Mouse (Mus musculus): Measurements from ENCODE around the gene E030018B13Rik. TPM values are rescaled to one million over a fixed set of nuclear protein-coding genes. Genes with fewer than 3 reads are reported as not detected.

Gene E030018B13Rik
- 0.22 TPM in 1 of 2 replicates, not detected in the other for polyA plus RNA-seq (2015; fragmentation: Nextera tagmentation; extraction: Ambion mirVana)

GRCm38 (mm10) chr7:63916268-63916907 lies at the start of gene E030018B13Rik:
TSS of gene E030018B13Rik (plus strand) at chr7:63916857.
- H3K4me3 ChIP-seq = no peak within 1 kb of the TSS
- ATAC-seq = no peak
- peaks cover 50% of the 10 kb centered on the region for H3K4me1 ChIP-seq
- no peaks in the 10 kb centered on the region for H3K27me3 ChIP-seq
- no peak within 1 kb of the TSS for H3K9ac ChIP-seq
- H3K27ac ChIP-seq = no peak within 1 kb of the TSS
- H3K36me3 ChIP-seq (ENCODE audit: poor library complexity, severe bottlenecking) = peaks cover 4% of the 10 kb centered on the region; the same call in 1 of the 2 replicates
- H3K4me2 ChIP-seq = no peak within 1 kb of the TSS
- WGBS = 91% methylated on average over 6 of the region's 6 CpGs
- H3K9me3 ChIP-seq (replicated peaks) = no peaks in the 10 kb centered on the region

- Histone ChIP-seq H3K27ac (no peak overlapping the region), H3K4me3 (no peak overlapping the region), H3K9me3 (replicated peaks) (no peaks in the 10 kb centered on the region), H3K4me1 (no peaks in the 10 kb centered on the region), H3K27me3 (no peaks in the 10 kb centered on the region), H3K9ac (no peak overlapping the region), H3K4me2 (no peak overlapping the region), H3K36me3 (ENCODE audit: poor library complexity, severe bottlenecking) (no peaks in the 10 kb centered on the region)
- 72% methylated on average over 6 of the region's 6 CpGs for WGBS
- no peak for ATAC-seq
These were observed 48.2 kb upstream of the E030018B13Rik start for GRCm38 (mm10) chr7:63868356-63868918.

GRCm38 (mm10) chr7:63871698-63872097 lies 45.0 kb upstream of the E030018B13Rik start:
- no peaks in the 10 kb centered on the region for H3K4me1 ChIP-seq

GRCm38 (mm10) chr7:63873880-63874279 lies 42.8 kb upstream of the E030018B13Rik start:
- H3K4me1 ChIP-seq = no peaks in the 10 kb centered on the region
- no peak overlapping the region for H3K9ac ChIP-seq
- H3K36me3 ChIP-seq (ENCODE audit: poor library complexity, severe bottlenecking) = no peaks in the 10 kb centered on the region
- no peak overlapping the region for H3K27ac ChIP-seq
- no peaks in the 10 kb centered on the region for H3K9me3 ChIP-seq (replicated peaks)
- H3K27me3 ChIP-seq = no peaks in the 10 kb centered on the region
- no peak overlapping the region for H3K4me2 ChIP-seq
- H3K4me3 ChIP-seq = no peak overlapping the region
- WGBS = 75% methylated on average over 12 of the region's 12 CpGs
- no peak for ATAC-seq

More at GRCm38 (mm10) chr7:63871698-63872097, 45.0 kb upstream of the E030018B13Rik start:
- Histone ChIP-seq H3K27me3 (no peaks in the 10 kb centered on the region), H3K4me2 (no peak overlapping the region), H3K27ac (no peak overlapping the region), H3K9ac (no peak overlapping the region), H3K4me3 (no peak overlapping the region), H3K36me3 (ENCODE audit: poor library complexity, severe bottlenecking) (no peaks in the 10 kb centered on the region), H3K9me3 (replicated peaks) (no peaks in the 10 kb centered on the region)
- ATAC-seq = no peak
- WGBS = 81% methylated on average over 6 of the region's 6 CpGs

GRCm38 (mm10) chr7:63875686-63876085 lies 41.0 kb upstream of the E030018B13Rik start:
- Histone ChIP-seq H3K4me2 (no peak overlapping the region), H3K27ac (no peak overlapping the region), H3K27me3 (no peaks in the 10 kb centered on the region), H3K4me1 (no peaks in the 10 kb centered on the region), H3K9me3 (replicated peaks) (no peaks in the 10 kb centered on the region), H3K9ac (no peak overlapping the region), H3K36me3 (ENCODE audit: poor library complexity, severe bottlenecking) (no peaks in the 10 kb centered on the region), H3K4me3 (no peak overlapping the region)
- no peak for ATAC-seq

- Histone ChIP-seq H3K27me3 (no peaks in the 10 kb centered on the region), H3K4me3 (no peak overlapping the region), H3K9ac (no peak overlapping the region), H3K4me1 (no peaks in the 10 kb centered on the region), H3K36me3 (ENCODE audit: poor library complexity, severe bottlenecking) (no peaks in the 10 kb centered on the region), H3K4me2 (no peak overlapping the region), H3K9me3 (replicated peaks) (no peaks in the 10 kb centered on the region), H3K27ac (no peak overlapping the region)
- 95% methylated on average over 2 of the region's 2 CpGs for WGBS
- no peak for ATAC-seq
These were observed 40.0 kb upstream of the E030018B13Rik start for GRCm38 (mm10) chr7:63876640-63877039.

GRCm38 (mm10) chr7:63877610-63878009 lies 39.0 kb upstream of the E030018B13Rik start:
- H3K9me3 ChIP-seq (replicated peaks) = no peaks in the 10 kb centered on the region
- no peak overlapping the region for H3K4me3 ChIP-seq
- no peak for ATAC-seq
- H3K27ac ChIP-seq = no peak overlapping the region
- H3K36me3 ChIP-seq (ENCODE audit: poor library complexity, severe bottlenecking) = no peaks in the 10 kb centered on the region
- no peaks in the 10 kb centered on the region for H3K27me3 ChIP-seq
- WGBS = 26% methylated on average over 14 of the region's 14 CpGs
- H3K4me1 ChIP-seq = no peaks in the 10 kb centered on the region
- no peak overlapping the region for H3K9ac ChIP-seq
- 0 out of 2 replicates have a peak overlapping the region, but pooled peaks have one; percentile 10 for H3K4me2 ChIP-seq

GRCm38 (mm10) chr7:63879583-63879982 lies 37.1 kb upstream of the E030018B13Rik start:
- no peaks in the 10 kb centered on the region for H3K27me3 ChIP-seq
- H3K9me3 ChIP-seq (replicated peaks) = no peaks in the 10 kb centered on the region
- no peak overlapping the region for H3K4me2 ChIP-seq
- H3K9ac ChIP-seq = no peak overlapping the region
- no peak overlapping the region for H3K4me3 ChIP-seq
- ATAC-seq = peak; percentile 52; the same call in 1 of the 2 replicates
- H3K4me1 ChIP-seq = no peaks in the 10 kb centered on the region
- WGBS = 85% methylated on average over 6 of the region's 6 CpGs
- H3K27ac ChIP-seq = no peak overlapping the region
- H3K36me3 ChIP-seq (ENCODE audit: poor library complexity, severe bottlenecking) = no peaks in the 10 kb centered on the region

- no peak overlapping the region for H3K9ac ChIP-seq
- no peak overlapping the region for H3K4me3 ChIP-seq
- peaks cover 2% of the 10 kb centered on the region for H3K36me3 ChIP-seq (ENCODE audit: poor library complexity, severe bottlenecking)
- H3K9me3 ChIP-seq (replicated peaks) = no peaks in the 10 kb centered on the region
- H3K4me1 ChIP-seq = no peaks in the 10 kb centered on the region
- no peak overlapping the region for H3K27ac ChIP-seq
- H3K4me2 ChIP-seq = no peak overlapping the region
- no peaks in the 10 kb centered on the region for H3K27me3 ChIP-seq
- WGBS = 85% methylated on average over 7 of the region's 7 CpGs
- no peak for ATAC-seq
These were observed 33.9 kb upstream of the E030018B13Rik start for GRCm38 (mm10) chr7:63882739-63883138.

GRCm38 (mm10) chr7:63885025-63885424 lies 31.6 kb upstream of the E030018B13Rik start:
- Histone ChIP-seq H3K9me3 (replicated peaks) (no peaks in the 10 kb centered on the region), H3K4me2 (no peak overlapping the region)
- WGBS = 91% methylated on average over 7 of the region's 7 CpGs

GRCm38 (mm10) chr7:63887034-63887551 lies 29.6 kb upstream of the E030018B13Rik start:
- H3K27ac ChIP-seq = no peak overlapping the region
- H3K27me3 ChIP-seq = no peaks in the 10 kb centered on the region
- no peaks in the 10 kb centered on the region for H3K9me3 ChIP-seq (replicated peaks)
- H3K4me3 ChIP-seq = no peak overlapping the region
- no peak overlapping the region for H3K4me2 ChIP-seq
- H3K4me1 ChIP-seq = 0 out of 2 replicates have a peak, but pooled peaks cover 9% of the 10 kb centered on the region
- H3K9ac ChIP-seq = no peak overlapping the region
- H3K36me3 ChIP-seq (ENCODE audit: poor library complexity, severe bottlenecking) = peaks cover 35% of the 10 kb centered on the region
- WGBS = 75% methylated on average over 8 of the region's 8 CpGs
- ATAC-seq = no peak

More at GRCm38 (mm10) chr7:63885025-63885424, 31.6 kb upstream of the E030018B13Rik start:
- Histone ChIP-seq H3K9ac (no peak overlapping the region), H3K4me3 (no peak overlapping the region), H3K27me3 (no peaks in the 10 kb centered on the region), H3K36me3 (ENCODE audit: poor library complexity, severe bottlenecking) (peaks cover 18% of the 10 kb centered on the region), H3K4me1 (0 out of 2 replicates have a peak, but pooled peaks cover 7% of the 10 kb centered on the region), H3K27ac (no peak overlapping the region)
- no peak for ATAC-seq

- 0 out of 2 replicates have a peak, but pooled peaks cover 9% of the 10 kb centered on the region for H3K4me1 ChIP-seq
- no peak for ATAC-seq
- H3K36me3 ChIP-seq (ENCODE audit: poor library complexity, severe bottlenecking) = peaks cover 35% of the 10 kb centered on the region
- H3K4me2 ChIP-seq = no peak overlapping the region
- no peaks in the 10 kb centered on the region for H3K9me3 ChIP-seq (replicated peaks)
- WGBS = 95% methylated on average over 10 of the region's 10 CpGs
- H3K27ac ChIP-seq = no peak overlapping the region
- H3K4me3 ChIP-seq = no peak overlapping the region
- H3K9ac ChIP-seq = no peak overlapping the region
- no peaks in the 10 kb centered on the region for H3K27me3 ChIP-seq
These were observed 29.0 kb upstream of the E030018B13Rik start for GRCm38 (mm10) chr7:63887602-63888123.

Data from forebrain, embryonic 13.5 days (tissue).